Mouse (Mus musculus) lung, postnatal 0 days (tissue): ENCODE measurements around the gene Phf1.

Experiments
- CTCF ChIP-seq: IDR thresholded peaks from 2 replicates; pipeline ENCODE4 v1.5.1; 2016; ENCODE audit warnings: antibody characterized with exemption, mild to moderate bottlenecking
- EP300 ChIP-seq: IDR thresholded peaks from 2 replicates; pipeline ENCODE4 v1.6.1; 2016; ENCODE audit warnings: antibody characterized with exemption, mild to moderate bottlenecking, control low read depth

GRCm38 (mm10) chr17:26918343-26918742 is 14.5 kb upstream of the Phf1 start:
- TF ChIP-seq CTCF = no peak
- TF ChIP-seq EP300 = no peak
